Mouse (Mus musculus): ENCODE data around the gene Rpl35a.

DNA sequence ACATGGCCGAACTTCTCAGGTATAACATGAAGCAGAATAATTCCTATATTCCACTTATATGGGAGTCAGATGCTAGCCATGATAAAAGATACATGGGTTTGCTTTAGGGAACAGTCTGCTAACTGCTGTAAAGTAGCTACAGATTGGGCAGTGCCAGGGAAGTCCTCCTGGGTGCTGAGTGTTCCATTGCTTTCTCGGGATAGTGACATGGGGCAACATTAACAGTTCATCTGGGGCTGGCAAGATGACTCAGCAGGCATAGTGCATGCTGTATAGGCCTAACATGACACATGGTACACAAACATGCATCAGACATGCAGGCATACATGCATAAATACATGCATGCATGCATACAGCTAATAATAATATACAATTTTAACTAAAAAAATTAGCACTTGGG is 27.7 kb downstream of the Rpl35a start:
- TF ChIP-seq CTCF (IDR thresholded peaks at IDR 0.05; ENCODE audit: insufficient read depth, low read length): no peak
- no peak for TF ChIP-seq POLR2A (IDR thresholded peaks at IDR 0.05; ENCODE audit: borderline replicate concordance, extremely low read depth, low read depth, low read length)
